Mouse (Mus musculus): Measurements from ENCODE around the gene Polr3h. TPM values are rescaled to one million over a fixed set of nuclear protein-coding genes. Genes with fewer than 3 reads are reported as not detected.

The Polr3h gene
- polyA plus RNA-seq, 1 experiment from 2014 or later: 154 TPM

DNA sequence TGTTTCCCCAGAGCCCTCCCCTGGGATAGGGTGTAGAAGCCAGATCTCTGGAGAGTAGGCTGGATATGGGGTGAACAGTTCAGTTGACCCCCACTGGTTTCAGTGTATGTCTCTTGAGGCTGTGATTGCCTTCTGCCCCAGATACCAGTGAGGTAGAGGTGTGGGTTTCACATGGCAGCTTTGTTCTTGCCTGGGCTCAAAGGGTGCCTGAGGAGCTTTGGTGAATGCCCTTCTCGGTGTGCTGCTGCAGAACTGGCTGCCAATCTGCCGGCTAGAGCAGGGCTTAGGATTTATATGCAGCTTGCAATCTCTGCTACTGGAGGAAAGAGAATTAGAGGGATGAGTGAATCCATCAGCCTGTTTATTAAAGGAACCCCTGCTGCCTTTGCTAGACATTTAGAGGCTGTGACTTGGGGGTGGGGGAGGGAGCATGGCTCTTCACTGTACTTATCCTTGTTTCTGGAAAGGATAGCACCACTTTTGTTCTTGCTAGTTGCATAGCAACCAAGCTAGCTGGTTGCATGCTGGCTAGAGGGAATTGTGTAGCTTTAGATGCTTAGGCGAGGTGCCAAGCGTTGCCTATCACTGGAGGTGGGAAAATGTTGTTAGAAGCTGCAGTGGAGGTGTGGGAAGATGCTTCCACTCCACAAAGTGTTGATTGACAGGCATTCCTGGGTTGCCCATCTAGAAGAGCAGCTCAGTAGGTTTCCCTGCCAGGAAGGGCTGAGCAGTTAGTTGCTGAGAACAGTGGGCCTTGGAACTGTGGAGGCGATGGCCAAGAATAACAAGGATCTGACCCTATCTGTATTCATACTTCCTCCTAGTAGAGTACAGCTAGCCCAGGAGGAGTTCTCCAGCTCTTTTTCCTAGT, 46.3 kb downstream of the Polr3h start:
- no peak for TF ChIP-seq CTCF (IDR thresholded peaks at IDR 0.05)
- POLR2A ChIA-PET: no interaction called here
- no peak for DNase-seq (ENCODE audit: low read depth, low spot score)
- no peaks in the 10 kb centered on the region for H3K27me3 ChIP-seq
- CTCF ChIA-PET: interaction anchor here (0.8 to 1.3 kb wide), 5 partner anchors 12 to 65 kb away, joined by 3 to 5 read pairs (median 3); no protein-coding TSS in a partner anchor
- in situ Hi-C loops (cut with MboI; ENCODE audit: low pct_unique_long_range_greater_than_20kb): no loop called here
- ATAC-seq: no peak

DNA sequence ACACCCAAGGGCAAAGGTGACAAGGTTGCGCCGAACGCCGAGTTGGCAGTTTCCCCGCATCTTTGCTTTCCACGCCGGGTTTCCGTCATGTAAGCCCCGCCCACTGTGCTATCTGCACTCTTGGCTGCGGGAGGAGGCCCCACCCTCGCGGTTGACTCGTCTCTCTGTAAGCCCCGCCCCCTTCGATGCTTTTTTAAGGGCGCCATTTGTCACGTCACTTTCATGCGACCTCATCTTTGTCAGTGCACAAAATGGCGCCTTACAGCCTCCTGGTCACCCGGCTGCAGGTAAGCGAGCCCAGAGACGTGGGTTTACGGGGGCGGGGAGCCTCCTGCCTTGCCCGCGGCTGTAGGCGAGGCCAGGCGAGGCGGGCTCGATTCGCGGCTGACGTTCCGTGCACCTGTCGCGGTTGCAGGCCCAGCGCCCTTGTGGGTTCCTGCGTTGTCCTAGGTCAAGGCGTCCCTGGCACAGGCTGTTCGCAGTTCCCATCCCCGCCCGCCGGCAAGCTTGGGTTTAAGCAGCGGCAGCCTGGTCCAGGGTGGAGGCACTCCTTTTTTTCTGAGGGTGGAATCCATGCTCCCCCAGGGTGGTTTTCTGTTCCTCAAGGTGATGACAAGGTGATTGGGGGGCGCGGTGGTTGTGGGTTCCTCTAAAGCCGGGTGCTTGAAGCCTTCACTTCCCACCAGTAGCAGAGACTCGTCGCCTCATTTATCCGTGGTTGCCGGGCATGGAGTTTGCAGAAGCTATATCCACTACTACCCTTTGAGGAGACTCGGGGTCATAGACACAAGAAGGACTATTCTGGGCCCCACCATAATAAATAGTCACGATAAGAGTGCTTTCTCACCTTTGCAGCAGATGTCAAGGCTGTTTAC, 53.5 kb downstream of the Polr3h start, which contains the start of gene Aco2:
TSS of gene Aco2 (plus strand) at position 48 of the 875 bp plus-strand sequence.
- ATAC-seq: peak; percentile 63
- TF ChIP-seq CTCF (IDR thresholded peaks at IDR 0.05): no peak
- CTCF ChIA-PET: no interaction called here

DNA sequence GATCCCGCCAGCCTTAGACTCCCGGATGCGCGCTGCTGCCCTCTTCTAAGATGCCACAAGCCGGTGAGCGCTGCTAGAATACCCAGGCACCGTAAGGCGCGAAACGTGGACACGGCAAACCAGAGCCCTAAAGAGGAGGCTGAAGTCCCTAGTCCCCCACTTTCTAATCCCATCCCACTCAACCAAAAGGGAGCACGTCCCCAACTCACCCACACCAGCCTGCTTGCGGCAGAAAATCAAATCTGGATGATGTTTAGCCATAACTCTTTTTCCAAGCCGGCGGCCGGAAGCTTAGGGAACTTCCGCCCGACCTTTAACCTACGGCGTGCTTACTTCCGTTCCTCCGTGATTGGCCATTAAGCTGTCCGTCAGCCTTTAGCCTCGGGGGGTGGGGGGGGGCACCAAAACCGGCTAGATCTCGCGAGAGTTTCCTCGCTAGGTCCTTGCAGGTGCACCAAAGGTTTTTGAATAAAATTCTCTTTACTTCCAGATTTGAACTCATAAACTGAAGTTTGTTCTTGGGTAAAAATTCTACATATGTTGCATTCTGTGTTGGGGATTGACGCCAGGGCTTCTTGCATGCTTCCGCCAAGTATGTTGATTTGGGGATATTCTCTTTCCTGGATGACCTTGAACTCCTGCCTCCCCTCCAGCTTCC, 54.3 kb downstream of the Polr3h start, which contains the start of gene Phf5a:
TSS of gene Phf5a (minus strand) at position 308 of the 658 bp plus-strand sequence.
- POLR2A ChIA-PET: interaction anchor here (1.2 to 2.4 kb wide), 3 partner anchors 11 to 31 kb away, joined by 3 to 8 read pairs (median 3); no protein-coding TSS in a partner anchor
- peak; percentile 51 for ATAC-seq
- CTCF ChIA-PET: no interaction called here
- DNase-seq (ENCODE audit: low read depth, low spot score): peak; percentile 91
- no peak for TF ChIP-seq CTCF (IDR thresholded peaks at IDR 0.05)
- H3K27me3 ChIP-seq: no peaks in the 10 kb centered on the region
- in situ Hi-C loops (cut with MboI; ENCODE audit: low pct_unique_long_range_greater_than_20kb): no loop called here

More for the DNA sequence above, 53.5 kb downstream of the Polr3h start, which contains the start of gene Aco2:
- no peaks in the 10 kb centered on the region for H3K27me3 ChIP-seq
- in situ Hi-C loops (cut with MboI; ENCODE audit: low pct_unique_long_range_greater_than_20kb): no loop called here
- POLR2A ChIA-PET: interaction anchor here (0.8 to 2.4 kb wide), 3 partner anchors 10 to 31 kb away, joined by 3 to 8 read pairs (median 4); no protein-coding TSS in a partner anchor
- peak; percentile 90 for DNase-seq (ENCODE audit: low read depth, low spot score)

DNA sequence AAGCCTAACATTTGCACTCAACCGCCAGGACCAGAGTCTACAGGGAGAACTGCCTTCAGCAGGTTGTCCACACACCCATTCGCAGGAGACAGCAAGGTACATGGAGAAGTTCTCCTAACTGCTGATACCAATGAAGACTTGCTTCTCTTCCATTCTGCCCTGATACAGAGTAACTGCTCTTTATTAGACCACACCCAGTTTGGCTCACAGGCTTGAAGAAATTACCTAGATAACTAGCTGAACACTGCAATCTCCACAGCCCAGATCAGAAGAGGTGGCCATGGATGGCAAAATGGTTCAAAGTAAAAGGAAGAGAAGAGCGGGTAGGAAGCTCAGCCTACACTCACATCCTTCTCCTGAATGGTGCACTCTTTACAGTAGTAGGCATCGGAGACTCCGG, 56.1 kb downstream of the Polr3h start:
- no peaks in the 10 kb centered on the region for H3K27me3 ChIP-seq
- POLR2A ChIA-PET: interaction anchor here (0.5 kb wide), 1 partner anchor 25 kb away, joined by 6 read pairs; no protein-coding TSS in a partner anchor
- CTCF ChIA-PET: interaction anchor here (1.2 kb wide), 1 partner anchor 32 kb away, joined by 4 read pairs; no protein-coding TSS in a partner anchor
- DNase-seq (ENCODE audit: low read depth, low spot score) (no peak), ATAC-seq (no peak)
- no peak for TF ChIP-seq CTCF (IDR thresholded peaks at IDR 0.05)
- in situ Hi-C loops (cut with MboI; ENCODE audit: low pct_unique_long_range_greater_than_20kb): no loop called here

DNA sequence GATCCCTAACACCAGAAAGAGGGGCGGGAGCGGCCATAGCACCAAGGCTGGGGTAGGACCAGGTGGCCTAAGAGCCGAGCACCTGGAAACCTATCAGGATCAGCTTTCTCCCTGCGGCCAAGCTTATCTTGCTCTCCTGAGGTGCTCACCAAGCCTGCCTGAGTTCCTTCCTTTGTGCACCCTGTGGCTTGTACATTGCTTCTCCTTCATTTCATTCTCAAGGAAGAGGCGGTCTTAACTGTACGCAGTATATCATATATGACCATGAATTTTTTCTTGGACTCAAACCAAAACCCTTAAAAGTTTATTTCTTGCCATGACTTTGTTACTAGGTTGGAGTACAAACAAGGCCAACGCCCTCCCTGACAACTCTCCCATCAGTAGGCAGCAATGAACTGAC, 61.8 kb downstream of the Polr3h start:
- ChIA-PET CTCF (no interaction called here), POLR2A (no interaction called here)
- H3K27me3 ChIP-seq: no peaks in the 10 kb centered on the region
- no peak for ATAC-seq
- DNase-seq (ENCODE audit: low read depth, low spot score): no peak
- in situ Hi-C loops (cut with MboI; ENCODE audit: low pct_unique_long_range_greater_than_20kb): no loop called here
- TF ChIP-seq CTCF (IDR thresholded peaks at IDR 0.05): no peak

DNA sequence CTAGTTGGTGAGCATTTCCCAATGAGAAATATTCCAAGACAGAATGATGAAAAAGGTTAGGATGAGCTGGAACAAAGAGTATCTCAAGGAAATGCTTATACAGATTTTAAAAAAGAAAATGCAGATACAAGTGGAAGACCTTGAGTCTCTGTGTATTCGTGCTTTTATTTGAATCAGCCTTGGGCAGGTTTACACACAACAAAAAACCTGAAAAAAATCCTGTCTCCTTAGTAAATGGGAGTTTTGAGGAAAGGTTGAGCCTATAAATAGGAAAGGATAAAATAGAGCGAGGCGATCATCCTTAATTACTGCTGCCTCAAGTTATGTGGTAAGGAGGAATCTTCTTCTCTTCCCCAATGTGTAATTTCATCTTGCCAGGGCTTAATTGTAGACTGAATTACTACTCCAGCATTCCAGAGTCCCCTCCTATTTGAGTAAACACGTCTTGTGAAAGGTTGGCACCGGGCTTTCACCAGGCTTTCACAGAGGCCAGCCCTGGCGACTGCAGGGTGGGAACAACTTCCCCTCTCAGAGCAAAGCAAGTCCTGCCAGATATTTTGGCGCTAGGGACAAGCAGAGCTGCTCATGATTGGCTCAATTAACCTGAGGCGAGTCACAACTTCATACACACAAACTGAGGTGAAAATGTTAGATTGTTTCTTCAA, 65.4 kb downstream of the Polr3h start:
- no peaks in the 10 kb centered on the region for H3K27me3 ChIP-seq
- in situ Hi-C loops (cut with MboI; ENCODE audit: low pct_unique_long_range_greater_than_20kb): no loop called here
- POLR2A ChIA-PET: interaction anchor here (2.4 kb wide), 1 partner anchor 11 kb away, joined by 8 read pairs; the partner anchor contains the start of genes Aco2 and Phf5a

DNA sequence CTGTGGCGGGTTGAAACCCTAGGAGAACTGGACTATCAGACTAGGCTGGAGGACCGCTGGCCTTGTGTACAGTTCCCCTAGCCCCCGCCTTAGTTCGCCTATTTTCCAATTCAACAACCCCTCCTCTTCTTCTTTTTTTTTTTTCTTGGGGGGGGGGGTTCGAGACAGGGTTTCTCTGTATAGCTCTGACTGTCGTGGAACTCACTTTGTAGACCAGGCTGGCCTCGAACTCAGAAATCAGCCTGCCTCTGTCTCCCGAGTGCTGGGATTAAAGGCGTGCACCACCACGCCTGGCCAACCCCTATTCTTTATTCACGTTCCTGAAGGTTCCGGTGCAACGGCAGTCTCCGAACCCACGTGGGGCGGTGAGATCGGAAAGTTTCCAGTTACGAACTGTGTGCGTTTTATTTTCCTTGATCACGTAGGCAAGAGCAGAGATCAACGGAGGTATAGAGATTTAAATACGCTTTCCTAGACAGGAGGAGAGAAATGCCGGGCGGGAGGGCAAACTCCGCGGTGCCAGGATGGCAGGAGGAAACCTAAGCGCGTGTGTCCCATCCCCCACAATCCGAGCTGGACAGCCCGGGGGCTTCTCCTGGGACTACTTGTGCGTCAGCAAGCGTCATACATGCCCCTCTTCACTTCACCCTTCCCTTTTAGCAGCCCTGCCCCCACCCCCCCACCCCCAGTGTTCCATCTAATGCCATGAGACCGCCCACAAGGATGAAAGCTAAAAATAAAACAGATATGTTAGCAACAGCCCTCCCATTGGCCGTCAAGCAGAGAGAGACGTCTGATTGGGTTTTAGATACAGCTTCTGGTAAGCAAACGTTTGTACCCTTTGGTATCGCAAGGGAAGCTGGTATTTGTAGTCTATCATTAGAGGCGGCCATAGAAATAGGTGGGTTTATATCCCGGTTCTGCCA, 66.4 kb downstream of the Polr3h start:
- CTCF ChIA-PET: interaction anchor here (1.1 to 1.4 kb wide), 4 partner anchors 9 to 26 kb away, joined by 3 to 4 read pairs (median 3); no protein-coding TSS in a partner anchor
- TF ChIP-seq CTCF (IDR thresholded peaks at IDR 0.05): no peak
- in situ Hi-C loops (cut with MboI; ENCODE audit: low pct_unique_long_range_greater_than_20kb): no loop called here
- DNase-seq (ENCODE audit: low read depth, low spot score) (peak; percentile 83), ATAC-seq (peak; percentile 33)
- POLR2A ChIA-PET: interaction anchor here (0.6 to 3.2 kb wide), 6 partner anchors 12 to 275 kb away, joined by 3 to 9 read pairs (median 4); partner anchors contain the start of genes Aco2 and Phf5a
- H3K27me3 ChIP-seq: no peaks in the 10 kb centered on the region

More for the DNA sequence above, 65.4 kb downstream of the Polr3h start:
- no peak for DNase-seq (ENCODE audit: low read depth, low spot score)
- no peak for TF ChIP-seq CTCF (IDR thresholded peaks at IDR 0.05)
- no peak for ATAC-seq
- CTCF ChIA-PET: interaction anchor here (1.1 to 2.5 kb wide), 3 partner anchors 8 to 30 kb away, joined by 3 to 7 read pairs (median 4); no protein-coding TSS in a partner anchor

All from Patski (cell line).